Mouse (Mus musculus) MEL (cell line): ENCODE results near the gene Sox1. TPM values are rescaled to one million over a fixed set of nuclear protein-coding genes. Genes with fewer than 3 reads are reported as not detected.

Experiments used
- DNase-seq: peaks from one replicate; pipeline ENCODE4 v3.0.0; 2011; ENCODE audit warnings: low read depth, low spot score
- H3K27ac ChIP-seq: 2 replicates; pipeline ENCODE4 v1.5.1; 2012; ENCODE audit warnings: low read depth, mild to moderate bottlenecking, control low read depth, low read length, moderate library complexity; ENCODE audit not compliant: control insufficient read depth
- H3K27me3 ChIP-seq, 2 experiments: fragments of 150-350 bp in 1 of 2; sonication (generic) in 1 of 2; 2 replicates each; pipeline ENCODE4 v1.6.1; 2012; ENCODE audit warnings: low read length in 2 of 2, mild to moderate bottlenecking in 2 of 2, improper control_type of control experiment in 1 of 2, moderate library complexity in 1 of 2; ENCODE audit not compliant: insufficient read depth in 2 of 2, control insufficient read depth in 1 of 2
- H3K36me3 ChIP-seq, 2 experiments: 2 replicates each; pipeline ENCODE4 v1.6.1; 2012 to 2014; ENCODE audit warnings: low read length in 2 of 2, improper control_type of control experiment in 1 of 2, inconsistent platforms in 1 of 2, mild to moderate bottlenecking in 1 of 2; ENCODE audit not compliant: insufficient read depth in 2 of 2, control insufficient read depth in 1 of 2
- H3K4me1 ChIP-seq, 2 experiments: fragments of 150-350 bp in 1 of 2; sonication (generic) in 1 of 2; 2 replicates each; pipeline ENCODE4 v1.6.1; 2012; ENCODE audit warnings: low read length in 2 of 2, improper control_type of control experiment in 1 of 2, mild to moderate bottlenecking in 1 of 2; ENCODE audit not compliant: insufficient read depth in 2 of 2, control insufficient read depth in 1 of 2
- H3K4me3 ChIP-seq, 2 experiments: fragments of 150-350 bp in 1 of 2; sonication (generic) in 1 of 2; 2 replicates each; pipeline ENCODE4 v1.5.1; 2012; ENCODE audit warnings: low read depth in 2 of 2, low read length in 2 of 2, mild to moderate bottlenecking in 2 of 2, moderate library complexity in 2 of 2, control low read depth in 1 of 2, improper control_type of control experiment in 1 of 2; ENCODE audit not compliant: control insufficient read depth in 1 of 2, insufficient read depth in 1 of 2
- H3K79me2 ChIP-seq: 2 replicates; pipeline ENCODE4 v1.6.1; 2012; ENCODE audit warnings: mild to moderate bottlenecking, low read length, moderate library complexity; ENCODE audit not compliant: control insufficient read depth, poor library complexity, insufficient read depth
- H3K9ac ChIP-seq: 2 replicates; pipeline ENCODE4 v1.6.1; 2012; ENCODE audit warnings: low read depth, mild to moderate bottlenecking, control low read depth, low read length, moderate library complexity; ENCODE audit not compliant: control insufficient read depth, poor library complexity, severe bottlenecking
- H3K9me3 ChIP-seq: fragments of 150-350 bp; sonication (generic); replicated peaks from 2 replicates; pipeline ENCODE4 v1.6.1; 2012; ENCODE audit warnings: mild to moderate bottlenecking, low read length, improper control_type of control experiment, moderate library complexity; ENCODE audit not compliant: insufficient read depth
- BHLHE40 ChIP-seq: IDR thresholded peaks from 2 replicates; pipeline ENCODE4 v1.6.1; 2012; ENCODE audit warnings: low read depth, mild to moderate bottlenecking, inconsistent platforms, low read length, improper control_type of control experiment, borderline replicate concordance
- CHD1 ChIP-seq: IDR thresholded peaks from 2 replicates; pipeline ENCODE4 v1.6.1; 2012; ENCODE audit warnings: low read depth, mild to moderate bottlenecking, inconsistent platforms, low read length, improper control_type of control experiment
- CTCF ChIP-seq, 3 experiments: IDR thresholded peaks in 2 of 3; conservative IDR thresholded peaks in 1 of 3; 2 replicates each; pipeline ENCODE4 v1.5.1; 2011 to 2012; ENCODE audit warnings: low read length in 3 of 3, low read depth in 2 of 3, mild to moderate bottlenecking in 2 of 3, improper control_type of control experiment in 1 of 3, inconsistent platforms in 1 of 3, mixed read lengths in 1 of 3, moderate library complexity in 1 of 3; ENCODE audit not compliant: control insufficient read depth in 1 of 3, insufficient read depth in 1 of 3, poor library complexity in 1 of 3, severe bottlenecking in 1 of 3
- E2F4 ChIP-seq: IDR thresholded peaks from 2 replicates; pipeline ENCODE4 v1.6.1; 2011; ENCODE audit warnings: low read depth, low read length, improper control_type of control experiment, borderline replicate concordance
- ELF1 ChIP-seq: IDR thresholded peaks from 2 replicates; pipeline ENCODE4 v1.6.1; 2014; ENCODE audit warnings: low read depth, mild to moderate bottlenecking, inconsistent platforms, low read length, improper control_type of control experiment, moderate library complexity
- ETS1 ChIP-seq: IDR thresholded peaks from 2 replicates; pipeline ENCODE4 v1.6.1; 2012; ENCODE audit warnings: low read depth, mild to moderate bottlenecking, inconsistent platforms, low read length, improper control_type of control experiment, moderate library complexity
- GABPA ChIP-seq: IDR thresholded peaks from 2 replicates; pipeline ENCODE4 v1.6.1; 2012; ENCODE audit warnings: low read depth, mild to moderate bottlenecking, inconsistent platforms, low read length, improper control_type of control experiment, moderate library complexity
- GATA1 ChIP-seq: IDR thresholded peaks from 2 replicates; pipeline ENCODE4 v1.6.1; 2011; ENCODE audit warnings: low read depth, low read length, improper control_type of control experiment
- HCFC1 ChIP-seq: IDR thresholded peaks from 2 replicates; pipeline ENCODE4 v1.6.1; 2012; ENCODE audit warnings: low read depth, mild to moderate bottlenecking, inconsistent platforms, low read length, improper control_type of control experiment, moderate library complexity
- JUND ChIP-seq: IDR thresholded peaks from 2 replicates; pipeline ENCODE4 v1.6.1; 2011; ENCODE audit warnings: low read depth, mild to moderate bottlenecking, improper control_type of control experiment, low read length
- KAT2A ChIP-seq: conservative IDR thresholded peaks from 2 replicates; pipeline ENCODE4 v1.6.1; 2012; ENCODE audit warnings: low read depth, low read length, improper control_type of control experiment, inconsistent platforms
- MAFK ChIP-seq: IDR thresholded peaks from 2 replicates; pipeline ENCODE4 v1.6.1; 2011; ENCODE audit warnings: low read depth, mild to moderate bottlenecking, low read length, improper control_type of control experiment, borderline replicate concordance
- MYB ChIP-seq: IDR thresholded peaks from 2 replicates; pipeline ENCODE4 v1.6.1; 2011; ENCODE audit warnings: mild to moderate bottlenecking, low read depth, low read length, improper control_type of control experiment
- MYC ChIP-seq: IDR thresholded peaks from 2 replicates; pipeline ENCODE4 v1.6.1; 2011; ENCODE audit warnings: low read depth, mild to moderate bottlenecking, low read length, improper control_type of control experiment, moderate library complexity
- POLR2AphosphoS5 ChIP-seq: IDR thresholded peaks from 2 replicates; pipeline ENCODE4 v1.6.1; 2012; ENCODE audit warnings: low read depth, borderline replicate concordance, mild to moderate bottlenecking, inconsistent platforms, low read length, moderate library complexity, mixed read lengths
- RAD21 ChIP-seq: IDR thresholded peaks from 2 replicates; pipeline ENCODE4 v1.6.1; 2011; ENCODE audit warnings: mild to moderate bottlenecking, low read depth, low read length, improper control_type of control experiment
- RCOR1 ChIP-seq: IDR thresholded peaks from 2 replicates; pipeline ENCODE4 v1.6.1; 2012; ENCODE audit warnings: low read depth, mild to moderate bottlenecking, inconsistent platforms, low read length, improper control_type of control experiment
- SIN3A ChIP-seq: IDR thresholded peaks from 2 replicates; pipeline ENCODE4 v1.6.1; 2012; ENCODE audit warnings: low read length, improper control_type of control experiment, inconsistent platforms
- TCF12 ChIP-seq: IDR thresholded peaks from 2 replicates; pipeline ENCODE4 v1.6.1; 2014; ENCODE audit warnings: low read depth, mild to moderate bottlenecking, inconsistent platforms, low read length, improper control_type of control experiment, moderate library complexity
- USF2 ChIP-seq, 2 experiments: IDR thresholded peaks; 2 replicates each; pipeline ENCODE4 v1.6.1; 2011 to 2012; ENCODE audit warnings: improper control_type of control experiment in 2 of 2, low read length in 2 of 2, borderline replicate concordance in 1 of 2, inconsistent platforms in 1 of 2, low read depth in 1 of 2, mild to moderate bottlenecking in 1 of 2; ENCODE audit not compliant: insufficient read depth in 1 of 2
- ZKSCAN1 ChIP-seq: IDR thresholded peaks from 2 replicates; pipeline ENCODE4 v1.6.1; 2012; ENCODE audit warnings: low read depth, mild to moderate bottlenecking, inconsistent platforms, low read length, improper control_type of control experiment, moderate library complexity
- ZNF384 ChIP-seq: IDR thresholded peaks from 2 replicates; pipeline ENCODE4 v1.6.1; 2012; ENCODE audit warnings: low read depth, mild to moderate bottlenecking, inconsistent platforms, low read length, improper control_type of control experiment
- polyA plus RNA-seq, 2 experiments: library from polyadenylated mRNA; stranded (reverse) in 1 of 2; unstranded in 1 of 2; fragments of >175 nt in 1 of 2; fragments of >200 nt in 1 of 2; gene quantifications; 2 replicates each; pipeline versions ENCODE4 v1.2.1 to v1.2.4; 2012; ENCODE audit warnings: low replicate concordance in 2 of 2, low read depth in 1 of 2; ENCODE audit not compliant: insufficient read length in 2 of 2, insufficient read depth in 1 of 2, missing spikeins in 1 of 2
- total RNA-seq: library from RNA; depleted of rRNA; stranded (reverse); fragments of 300-350 nt; gene quantifications from 2 replicates; pipeline ENCODE4 v1.2.3, GENCODE M21; 2012

Sox1 gene
- total and polyA plus RNA-seq, 3 experiments: not detected

DNA sequence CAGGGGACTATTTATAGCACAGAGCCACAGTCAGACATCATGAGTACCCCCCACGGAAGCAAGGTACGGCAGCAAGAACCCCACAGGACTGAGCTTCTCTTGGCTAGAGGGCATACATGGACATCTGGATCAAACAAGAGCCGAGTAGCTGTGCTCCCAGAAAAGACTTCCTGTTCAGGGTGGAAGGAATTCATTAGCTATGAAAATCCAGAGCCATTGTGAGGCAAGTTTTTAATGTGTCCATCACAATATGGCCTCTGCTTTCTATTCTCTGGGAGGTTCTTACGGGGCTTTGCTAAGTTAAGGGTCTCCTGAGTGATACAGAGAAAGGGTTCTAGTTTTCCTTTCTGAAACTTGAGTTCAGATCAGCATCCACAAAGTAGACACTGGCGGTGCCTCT, 33.8 kb downstream of the Sox1 start:
- no peak overlapping the region for H3K27ac ChIP-seq
- no peaks in the 10 kb centered on the region for H3K4me1 ChIP-seq
- H3K79me2 ChIP-seq: no peaks in the 10 kb centered on the region
- DNase-seq: no peak
- no peak overlapping the region for H3K4me3 ChIP-seq
- no peaks in the 10 kb centered on the region for H3K36me3 ChIP-seq
- H3K9me3 ChIP-seq: no peaks in the 10 kb centered on the region
- no peaks in the 10 kb centered on the region for H3K27me3 ChIP-seq
- TF ChIP-seq E2F4: no peak
- TF ChIP-seq MAFK: no peak
- TF ChIP-seq GATA1: no peak
- no peak for TF ChIP-seq ETS1
- no peak for TF ChIP-seq ELF1
- TF ChIP-seq JUND: no peak
- TF ChIP-seq RCOR1: no peak
- TF ChIP-seq CTCF (IDR thresholded peaks at IDR 0.05 in 2 of 3, conservative IDR thresholded peaks at IDR 0.05 in 1 of 3; ENCODE audit: control insufficient read depth in 1 of 3, insufficient read depth in 1 of 3, low read depth in 2 of 3, low read length in 3 of 3, poor library complexity in 1 of 3, severe bottlenecking in 1 of 3): no peak
- no peak for TF ChIP-seq BHLHE40
- TF ChIP-seq CHD1: no peak
- TF ChIP-seq KAT2A: no peak
- TF ChIP-seq TCF12: no peak
- no peak overlapping the region for H3K9ac ChIP-seq

DNA sequence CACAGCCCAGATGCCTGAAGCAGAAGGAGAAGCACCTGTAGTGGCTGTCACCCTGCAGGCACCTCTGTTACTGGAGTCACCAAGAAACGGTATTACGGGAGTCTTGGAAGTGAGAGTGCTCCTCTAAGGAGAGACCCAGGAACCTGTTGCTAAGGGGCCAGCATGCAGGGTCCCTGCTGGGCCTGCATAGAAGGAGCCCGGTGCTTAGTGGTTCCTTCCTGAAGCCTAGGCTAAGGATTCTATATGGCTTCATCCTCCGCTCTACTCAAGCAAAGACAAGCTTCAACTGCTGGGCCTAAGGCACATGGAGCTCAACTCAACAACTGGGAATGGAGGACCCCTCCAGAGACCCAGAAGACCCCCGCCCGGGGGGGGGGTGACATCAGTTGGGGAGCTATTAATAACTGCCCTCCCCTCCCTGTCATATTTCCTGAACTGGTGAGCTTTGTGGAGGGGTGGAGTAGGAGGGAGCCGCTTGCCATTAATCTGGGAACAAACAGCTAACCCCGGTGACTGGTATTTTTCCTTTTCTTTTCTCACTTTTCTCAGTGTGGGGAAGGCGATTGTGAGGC, 34.6 kb downstream of the Sox1 start:
- no peaks in the 10 kb centered on the region for H3K36me3 ChIP-seq
- H3K9me3 ChIP-seq: no peaks in the 10 kb centered on the region
- no peak for DNase-seq
- no peaks in the 10 kb centered on the region for H3K79me2 ChIP-seq
- TF ChIP-seq ZNF384 (no peak), MYC (no peak), ELF1 (no peak)
- H3K9ac ChIP-seq: no peak overlapping the region
- H3K27me3 ChIP-seq: no peaks in the 10 kb centered on the region
- H3K27ac ChIP-seq: no peak overlapping the region
- H3K4me1 ChIP-seq: no peaks in the 10 kb centered on the region
- no peak overlapping the region for H3K4me3 ChIP-seq

DNA sequence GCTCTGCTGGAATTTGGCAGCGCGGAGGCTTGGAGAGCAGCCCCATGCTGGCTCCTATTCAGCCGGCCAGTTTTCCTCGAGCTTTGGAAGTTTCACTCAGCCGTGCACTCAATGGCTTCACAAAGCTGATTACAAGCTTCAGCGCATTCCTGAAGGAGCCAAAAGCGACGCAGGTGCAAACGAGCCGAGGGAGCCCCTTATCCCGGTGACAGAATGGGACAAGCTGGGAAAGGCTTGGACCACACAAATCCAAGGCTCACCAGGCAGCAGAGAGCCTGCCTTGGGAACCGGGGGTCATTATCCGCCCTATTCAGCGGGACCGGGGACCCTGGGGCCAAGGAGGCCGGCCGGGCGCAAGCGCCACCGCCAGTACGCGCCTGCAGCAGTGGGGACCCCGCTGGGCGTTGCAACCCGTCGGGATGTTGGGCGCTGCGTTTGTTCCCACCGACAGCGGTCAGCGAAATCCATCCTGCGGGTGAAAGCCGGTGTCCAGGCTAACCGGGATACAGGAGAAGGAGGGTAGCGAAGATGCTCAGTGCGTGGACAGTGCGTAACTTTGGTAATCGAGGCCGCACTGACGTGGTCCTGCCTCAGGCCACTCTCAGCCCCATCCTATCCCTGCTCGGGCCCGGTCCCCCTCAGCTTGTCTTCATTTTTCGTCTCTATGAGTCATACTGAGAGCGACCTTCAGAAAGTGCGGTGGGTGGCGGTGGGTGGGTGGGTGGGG, 35.2 kb downstream of the Sox1 start:
- TF ChIP-seq GABPA (no peak), TCF12 (no peak), HCFC1 (no peak), RAD21 (no peak), POLR2AphosphoS5 (no peak), MYB (no peak), USF2 (IDR thresholded peaks at IDR 0.05; ENCODE audit: borderline replicate concordance in 1 of 2, insufficient read depth in 1 of 2, low read depth in 1 of 2, low read length in 2 of 2) (no peak), E2F4 (no peak), CHD1 (no peak), ZKSCAN1 (no peak), SIN3A (no peak)
- Histone ChIP-seq H3K9me3 (no peaks in the 10 kb centered on the region), H3K4me1 (no peaks in the 10 kb centered on the region), H3K36me3 (no peaks in the 10 kb centered on the region), H3K79me2 (no peaks in the 10 kb centered on the region), H3K9ac (no peak overlapping the region), H3K27me3 (no peaks in the 10 kb centered on the region), H3K27ac (no peak overlapping the region), H3K4me3 (no peak overlapping the region)
- DNase-seq: no peak
